Mouse (Mus musculus) spleen, postnatal 14 days (tissue): ENCODE results near the gene Slamf8.

Source experiments
- DNase-seq, 2 experiments: peaks; one replicate each; pipeline ENCODE4 v3.0.0; 2021 to 2022; ENCODE audit warnings: low spot score in 2 of 2

Slamf8 gene

DNA sequence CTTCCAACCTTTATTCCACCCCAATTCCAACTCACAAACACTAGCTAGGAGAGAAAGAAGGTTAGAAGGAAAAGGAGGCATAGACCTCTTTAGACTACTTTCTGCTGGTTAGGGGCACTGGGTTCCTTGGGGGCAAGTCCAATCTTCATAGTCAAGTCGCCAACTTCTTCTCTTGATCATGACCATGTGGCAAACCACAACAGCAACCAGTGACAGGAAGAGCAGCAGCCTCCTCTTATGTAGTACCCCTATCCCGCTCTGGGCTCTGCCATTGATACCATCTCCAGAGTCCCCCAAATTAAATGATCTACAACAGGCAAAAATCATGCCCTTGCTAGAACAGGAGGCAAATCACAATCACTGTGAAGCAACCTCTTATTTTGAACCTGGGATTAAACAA lies 3.6 kb upstream of the Slamf8 start:
- DNase-seq: no peak

DNA sequence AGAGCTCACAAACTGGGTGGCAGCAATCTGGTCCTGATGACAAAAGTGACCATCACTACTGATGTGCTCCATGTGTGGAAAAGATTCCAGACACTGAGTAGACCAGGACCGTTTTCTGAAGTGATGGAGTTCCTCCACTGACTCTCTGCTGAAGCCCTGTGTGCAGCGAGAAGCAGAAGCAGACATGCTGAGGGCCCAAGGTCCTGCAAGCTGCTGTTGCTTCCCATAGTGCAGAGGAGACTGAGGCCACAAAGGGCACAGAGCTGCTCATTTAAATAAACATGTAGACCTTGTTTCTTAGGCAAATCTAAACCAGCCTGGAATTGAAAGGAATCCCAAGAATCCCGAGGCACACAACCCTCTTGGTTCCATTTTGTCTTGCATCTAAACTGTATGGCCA lies 3.0 kb upstream of the Slamf8 start:
- DNase-seq: no peak

DNA sequence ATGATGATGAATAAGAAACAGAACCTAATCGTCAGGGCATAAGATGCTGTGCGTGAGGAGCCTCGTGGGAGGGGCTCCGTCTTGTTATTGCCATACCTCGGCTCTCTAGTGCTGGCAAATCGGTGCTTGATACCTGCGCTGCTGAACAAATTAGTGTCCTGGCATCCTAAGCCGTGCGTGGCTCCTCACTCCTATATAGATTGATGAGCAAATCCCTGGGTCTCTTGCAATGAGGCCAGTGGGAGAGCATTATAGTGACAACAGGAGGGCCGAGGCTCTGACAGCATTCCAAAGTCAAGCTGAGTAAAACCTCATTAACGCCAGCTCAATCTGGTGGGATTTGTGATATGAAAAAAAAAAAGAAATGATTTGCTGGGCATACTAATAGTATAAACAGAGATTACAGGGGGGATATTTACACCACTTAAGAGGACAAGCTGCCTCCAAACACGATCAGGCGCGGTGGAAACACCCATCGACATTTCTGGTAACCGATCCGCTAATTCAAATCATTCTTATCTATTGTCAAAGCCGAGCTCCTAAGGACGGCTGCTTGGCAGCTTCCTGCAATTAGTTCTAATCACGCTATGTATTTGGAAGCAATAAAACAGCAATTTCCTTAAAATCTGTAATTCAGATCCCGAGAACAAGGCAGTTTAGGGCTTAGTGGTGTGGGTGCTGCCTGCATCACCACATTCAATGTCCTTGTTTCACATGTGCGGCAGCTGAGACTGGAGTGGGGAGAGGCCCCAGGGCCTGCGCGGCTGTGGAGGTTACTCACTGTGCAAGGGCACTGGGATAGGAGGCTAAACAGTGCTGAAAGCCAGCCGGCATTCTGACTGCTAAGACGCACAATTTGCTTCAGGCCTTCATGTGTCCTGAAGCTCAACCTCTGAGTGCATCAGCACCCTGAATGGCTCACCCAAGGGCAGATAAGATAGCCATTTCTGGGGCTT lies 4.5 kb downstream of the Slamf8 start:
- no peak for DNase-seq

DNA sequence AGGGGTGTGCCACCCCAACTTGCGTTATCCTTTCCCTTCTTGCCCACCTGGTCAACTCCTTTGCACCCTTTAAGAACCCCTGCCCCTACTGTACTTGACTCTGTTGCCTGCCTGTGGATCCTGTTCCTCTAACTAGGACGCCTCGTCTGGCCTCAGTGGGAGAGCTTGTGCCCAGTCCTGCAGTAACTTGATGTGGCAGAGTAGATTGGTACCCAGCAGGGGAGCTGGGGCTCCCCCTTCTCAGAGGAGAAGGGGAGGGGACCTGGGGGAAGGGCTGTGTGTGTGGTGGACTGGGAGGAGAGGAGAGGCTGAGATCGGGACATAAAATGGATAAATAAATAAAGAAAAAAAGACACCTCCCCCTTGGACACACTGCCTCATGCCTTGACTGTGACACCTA lies 5.3 kb downstream of the Slamf8 start:
- no peak for DNase-seq

DNA sequence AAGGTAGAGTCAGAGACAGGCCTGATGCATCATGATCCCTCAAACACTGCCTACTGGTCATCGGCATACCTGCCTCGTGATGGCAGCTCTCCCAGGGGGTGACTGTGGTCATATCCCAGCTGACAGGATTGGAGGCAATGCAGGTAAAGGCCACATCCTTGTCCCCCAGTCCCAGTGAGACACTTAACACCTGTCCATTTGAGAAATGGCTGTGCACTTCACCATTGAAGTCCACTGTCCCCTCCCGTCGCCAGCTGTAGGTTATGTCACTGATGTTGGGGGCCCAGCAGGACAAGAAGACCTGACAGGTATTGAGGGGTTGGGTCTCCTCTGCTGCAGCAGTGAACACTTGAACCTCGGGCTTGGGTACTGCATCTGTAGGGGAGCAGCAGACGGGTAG lies 6.1 kb downstream of the Slamf8 start:
- no peak for DNase-seq

DNA sequence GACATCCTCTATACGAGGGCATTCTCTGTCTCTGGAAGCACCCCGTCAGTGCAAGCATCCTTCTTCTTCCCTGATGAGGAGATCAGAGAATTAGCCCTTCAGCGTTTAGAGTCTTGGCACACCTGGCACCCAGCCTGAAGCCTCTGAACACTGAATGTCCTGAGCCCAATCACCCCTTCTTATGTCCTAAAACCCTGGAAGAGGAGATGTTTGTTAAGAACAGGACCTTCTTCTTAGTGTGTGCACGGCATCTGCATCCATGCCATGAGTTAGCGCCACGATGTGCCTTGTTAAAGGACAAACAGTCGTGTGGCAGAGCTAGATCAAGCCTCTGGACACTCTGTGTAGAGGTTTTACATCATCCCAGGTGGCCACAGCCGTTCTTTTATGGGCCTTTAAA lies 7.9 kb downstream of the Slamf8 start:
- no peak for DNase-seq

DNA sequence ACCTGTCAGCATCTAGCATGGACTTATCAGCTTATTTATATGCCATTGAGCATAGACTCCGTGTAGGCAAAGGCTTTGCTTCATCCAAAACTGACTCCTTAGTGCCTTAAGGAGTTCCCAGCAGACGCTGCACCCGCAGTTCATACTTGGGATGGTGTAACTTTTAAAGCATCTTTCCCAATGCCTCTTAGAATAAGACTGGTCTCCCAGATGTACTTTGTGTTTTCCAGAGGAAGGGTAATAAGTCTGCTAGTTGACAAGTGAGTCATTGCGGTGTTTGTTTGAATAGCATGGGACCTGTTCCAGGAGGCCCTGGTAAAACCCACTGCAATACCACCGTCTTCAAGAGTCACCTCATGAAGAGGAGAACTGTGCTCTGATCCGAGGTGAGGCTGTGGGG lies 10.3 kb downstream of the Slamf8 start:
- no peak for DNase-seq

DNA sequence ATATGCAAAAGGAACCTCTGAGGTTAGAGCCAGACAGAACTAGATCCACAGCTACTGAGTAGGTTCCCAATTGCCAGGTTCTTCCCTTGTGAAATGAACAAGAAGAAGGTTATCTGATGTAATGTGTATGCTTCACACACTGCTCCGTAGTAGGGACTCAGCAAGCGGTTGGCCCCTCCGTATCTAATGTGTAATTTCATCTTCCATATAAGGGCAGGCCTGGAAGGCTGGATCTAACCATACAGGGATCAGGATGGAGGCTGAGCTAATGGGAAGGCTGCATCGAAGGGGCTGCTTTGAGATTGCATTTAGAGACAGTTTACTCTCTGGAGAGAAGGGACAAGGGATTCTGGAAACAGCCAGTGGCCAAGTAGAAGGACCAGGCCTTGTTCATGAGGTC lies 22.6 kb downstream of the Slamf8 start:
- no peak for DNase-seq

DNA sequence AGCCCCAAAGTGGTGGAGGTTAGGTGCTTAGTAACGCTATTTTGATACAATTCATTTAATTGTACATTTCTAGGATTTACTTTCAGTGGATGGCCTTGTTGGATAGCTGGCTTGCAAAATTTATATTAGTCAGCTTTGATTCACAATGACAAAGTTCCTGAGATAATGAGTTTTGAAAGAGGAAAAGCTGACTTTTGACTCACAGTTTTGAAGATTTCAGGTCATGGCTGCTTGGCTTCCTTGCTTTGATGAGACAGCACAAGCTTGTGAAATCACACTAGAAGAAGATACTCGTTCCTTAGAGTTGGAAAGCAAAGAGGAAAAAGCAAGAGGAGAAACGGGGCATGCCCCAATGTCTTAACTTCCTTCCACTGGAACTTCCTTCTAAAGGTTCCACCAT lies 24.2 kb downstream of the Slamf8 start:
- DNase-seq: no peak

DNA sequence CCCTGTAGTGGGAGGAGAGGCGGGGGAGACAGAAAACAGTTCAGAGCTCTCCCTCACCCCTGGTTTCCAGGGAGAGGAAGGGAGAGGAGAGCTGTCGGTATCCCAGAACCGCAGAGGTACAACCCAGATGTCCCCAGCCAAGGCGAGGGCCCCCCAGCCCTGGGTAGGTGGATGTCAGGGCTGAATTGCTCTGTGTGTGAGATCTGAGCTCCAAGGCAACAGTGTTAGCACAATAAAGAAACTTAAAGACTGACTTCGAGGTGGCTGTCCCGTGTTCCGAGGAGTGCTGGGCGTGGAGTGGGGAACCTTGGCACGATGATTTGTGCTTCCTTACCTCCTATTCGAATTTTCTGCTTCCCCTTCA lies 26.9 kb downstream of the Slamf8 start:
- no peak for DNase-seq

DNA sequence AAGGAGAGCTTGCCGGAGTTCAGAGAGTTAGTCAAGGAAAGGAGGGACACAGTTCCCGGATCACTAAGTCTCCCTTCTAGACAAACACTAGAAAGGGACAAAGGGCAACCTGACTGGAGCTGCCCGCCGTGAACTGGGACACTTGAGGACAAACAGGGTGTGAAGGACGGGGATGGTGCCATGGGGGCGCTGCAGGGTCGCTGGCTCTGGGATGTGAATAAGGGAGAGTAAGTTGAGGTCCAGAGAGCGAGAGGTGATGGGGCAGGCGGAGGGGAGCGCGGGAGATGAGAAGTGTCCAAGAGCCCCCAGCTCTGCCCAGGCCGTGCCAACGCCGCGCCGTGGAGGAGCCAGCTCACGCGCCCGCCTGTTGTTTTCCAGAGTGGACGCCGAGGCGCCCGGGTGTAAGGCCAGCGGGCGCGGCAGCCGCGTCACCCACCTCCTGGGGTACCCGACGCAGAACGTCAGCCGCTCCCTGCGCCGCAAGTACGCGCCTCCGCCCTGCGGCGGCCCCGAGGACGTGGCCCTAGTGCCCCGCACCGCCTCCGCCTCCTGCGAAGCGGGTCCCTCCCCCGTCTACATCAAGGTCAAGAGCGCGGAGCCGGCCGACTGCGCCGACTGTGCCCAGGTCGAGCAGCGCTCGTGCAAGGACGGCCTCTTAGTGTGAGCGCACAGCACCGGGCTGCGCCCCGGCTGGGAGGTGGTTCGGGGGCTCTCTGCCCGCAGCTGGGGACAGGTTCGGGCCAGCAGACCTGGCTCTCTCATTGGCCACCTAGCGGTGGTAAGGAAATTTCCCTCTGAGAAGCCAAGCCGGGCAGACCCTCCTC lies 27.5 kb downstream of the Slamf8 start:
- peak in 1 of 2 experiments; percentile 36 for DNase-seq

DNA sequence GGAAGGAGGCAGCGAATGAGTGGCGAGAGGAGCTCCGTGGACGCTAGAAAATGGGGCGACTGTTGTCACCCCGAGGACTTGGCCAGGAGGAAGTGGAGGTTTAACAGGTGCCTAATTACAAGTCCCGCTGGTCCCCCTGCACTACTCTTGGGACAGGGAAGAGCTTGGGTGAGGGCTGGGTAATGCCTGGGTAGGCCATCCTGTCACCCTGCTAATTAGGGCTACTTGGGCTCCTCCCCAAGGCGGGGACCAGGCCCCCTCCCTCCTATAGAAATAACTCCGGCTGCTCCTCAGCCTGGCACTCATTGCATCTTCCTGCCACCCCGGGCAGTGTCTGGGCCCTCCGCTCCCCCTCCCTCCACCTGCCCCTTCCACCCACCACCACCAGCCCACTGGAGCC lies 34.7 kb downstream of the Slamf8 start, which contains the start of gene Vsig8:
TSS of gene Vsig8 (plus strand) at position 301 of the 400 bp plus-strand sequence.
- no peak for DNase-seq

DNA sequence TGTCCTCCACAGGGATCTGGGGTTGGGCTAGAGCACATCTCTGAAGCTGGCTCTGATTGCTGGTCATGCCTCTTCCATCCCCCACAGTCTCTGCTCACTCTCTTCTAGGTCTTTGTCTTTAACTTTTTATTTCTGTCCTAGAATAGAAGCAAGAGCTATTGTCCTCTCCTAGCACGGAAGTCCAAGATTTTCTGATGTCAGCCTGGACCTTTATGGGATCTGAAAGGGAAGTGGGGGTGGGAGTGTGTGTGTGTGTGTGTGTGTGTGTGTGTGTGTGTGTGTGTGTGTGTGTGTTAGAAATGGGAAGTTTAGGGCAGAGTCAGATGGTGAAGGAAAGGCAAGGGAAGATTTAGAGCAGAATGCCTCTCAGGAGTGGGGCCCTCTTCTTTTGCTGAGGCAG lies 37.7 kb downstream of the Slamf8 start:
- no peak for DNase-seq

DNA sequence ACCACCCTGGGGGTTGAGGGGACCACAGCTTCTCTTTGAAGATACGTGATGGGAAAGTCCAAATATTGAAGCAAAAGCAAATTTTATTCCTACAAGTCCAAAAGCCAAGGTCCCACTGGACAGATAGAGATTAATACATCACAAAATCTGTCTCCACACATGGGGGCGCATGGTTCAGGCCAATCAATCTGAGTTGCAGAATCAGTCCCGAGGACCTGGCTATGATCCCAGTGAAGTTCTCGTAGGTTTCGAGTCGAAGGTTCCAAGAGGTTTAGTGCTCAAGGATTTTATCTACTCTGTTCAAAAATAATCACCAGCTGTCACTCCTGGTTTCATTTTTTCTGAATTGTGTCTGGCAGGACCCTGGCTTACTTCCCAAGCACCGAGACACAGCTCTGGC lies 39.4 kb downstream of the Slamf8 start:
- DNase-seq: no peak

DNA sequence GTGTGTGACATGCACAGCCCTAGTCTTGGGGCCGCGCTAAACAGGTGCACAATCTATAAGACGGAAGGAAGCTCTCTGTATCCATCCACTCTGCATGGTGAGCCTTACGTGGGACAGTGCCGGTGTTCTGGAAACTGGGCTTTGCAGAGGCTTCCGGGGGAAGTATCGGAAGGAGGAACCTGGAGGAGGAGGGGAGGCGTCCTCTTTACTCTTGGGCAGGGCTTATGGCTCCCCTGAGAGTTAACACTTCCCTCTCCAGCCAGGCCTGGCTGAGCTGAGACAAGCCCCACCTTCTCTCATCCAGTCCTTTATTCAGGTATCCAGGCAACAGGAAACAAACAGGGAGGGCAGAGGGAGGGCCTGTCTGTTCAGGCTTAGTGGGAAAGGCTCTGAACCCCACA lies 39.8 kb downstream of the Slamf8 start:
- peak; percentile 21 to 42 for DNase-seq

DNA sequence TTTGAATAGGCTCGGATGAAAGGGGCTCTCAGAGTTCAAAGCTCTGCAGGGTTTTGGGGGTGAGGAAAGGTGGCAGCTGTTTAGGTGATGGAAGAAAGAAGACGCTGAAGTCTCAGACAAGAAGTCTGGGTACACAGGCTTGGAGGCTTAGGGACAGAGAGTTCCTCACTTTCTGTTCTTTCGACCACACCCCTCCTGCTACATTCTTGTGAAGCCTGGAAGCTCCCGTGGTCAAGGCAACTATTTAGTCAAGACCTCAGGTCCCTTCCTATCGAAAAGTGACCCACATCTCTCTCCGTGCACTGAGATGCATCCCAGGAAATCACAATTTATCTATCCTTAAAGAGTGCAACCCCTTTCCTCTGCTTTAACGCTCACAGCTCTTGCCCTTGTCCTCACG lies 40.7 kb downstream of the Slamf8 start:
- DNase-seq: no peak

DNA sequence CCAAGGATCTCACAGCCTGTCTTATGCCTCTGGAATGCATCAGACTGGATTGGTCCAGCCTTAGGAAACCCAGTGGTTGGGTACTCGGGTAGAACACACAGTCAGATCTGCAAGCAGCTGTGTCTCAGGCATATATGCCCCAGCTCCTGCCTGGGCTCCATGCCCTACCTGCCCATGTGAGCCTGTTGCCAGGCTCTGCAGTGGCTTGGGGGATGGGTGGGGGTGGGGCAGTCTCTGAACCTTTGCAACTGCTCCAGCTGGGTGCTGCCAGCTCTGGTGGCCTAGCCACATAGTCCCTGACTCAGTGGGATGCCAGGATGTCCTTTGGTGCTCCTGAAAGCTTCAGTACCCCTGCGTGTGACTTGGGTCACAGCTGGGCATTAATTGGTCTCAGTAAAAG lies 41.1 kb downstream of the Slamf8 start:
- no peak for DNase-seq

DNA sequence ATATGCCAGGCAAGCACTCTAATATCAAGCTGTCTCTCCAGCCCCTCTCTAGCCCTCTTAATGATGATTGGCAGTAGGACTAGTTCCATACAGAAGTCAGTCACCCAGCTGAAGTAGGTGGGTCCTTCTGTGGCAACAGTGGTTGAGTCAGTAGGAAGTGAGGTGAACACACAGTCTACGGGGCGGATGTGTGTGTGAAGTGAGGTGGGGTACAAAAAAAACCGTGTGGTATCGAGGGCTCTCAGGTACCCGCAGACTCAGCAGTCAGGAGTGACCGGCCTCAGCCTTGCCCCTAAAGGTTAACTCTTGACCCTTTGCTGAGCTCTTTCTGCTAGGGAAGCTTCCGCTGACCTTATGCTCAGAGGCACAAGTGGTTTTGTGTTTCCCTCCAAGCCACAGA lies 41.9 kb downstream of the Slamf8 start:
- no peak for DNase-seq

DNA sequence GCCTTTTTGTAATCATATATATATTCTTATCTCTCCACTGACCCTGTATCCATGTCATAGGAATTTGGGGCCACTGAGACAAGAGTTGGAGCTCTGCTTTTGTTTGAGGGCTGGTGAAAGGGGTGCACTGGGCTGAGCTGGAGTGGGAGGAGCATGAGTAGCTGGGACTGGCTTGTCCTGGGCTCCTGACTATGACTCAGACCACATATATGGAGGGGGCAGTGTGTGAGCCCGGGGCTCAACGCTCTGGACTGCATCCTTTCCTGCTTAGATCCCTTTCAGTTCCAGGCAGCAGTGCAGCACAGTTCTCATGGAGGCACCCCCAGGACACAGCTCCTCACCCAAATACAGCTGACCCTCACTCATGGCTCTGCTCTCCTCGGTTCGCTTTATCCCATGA lies 44.3 kb downstream of the Slamf8 start:
- DNase-seq: no peak

DNA sequence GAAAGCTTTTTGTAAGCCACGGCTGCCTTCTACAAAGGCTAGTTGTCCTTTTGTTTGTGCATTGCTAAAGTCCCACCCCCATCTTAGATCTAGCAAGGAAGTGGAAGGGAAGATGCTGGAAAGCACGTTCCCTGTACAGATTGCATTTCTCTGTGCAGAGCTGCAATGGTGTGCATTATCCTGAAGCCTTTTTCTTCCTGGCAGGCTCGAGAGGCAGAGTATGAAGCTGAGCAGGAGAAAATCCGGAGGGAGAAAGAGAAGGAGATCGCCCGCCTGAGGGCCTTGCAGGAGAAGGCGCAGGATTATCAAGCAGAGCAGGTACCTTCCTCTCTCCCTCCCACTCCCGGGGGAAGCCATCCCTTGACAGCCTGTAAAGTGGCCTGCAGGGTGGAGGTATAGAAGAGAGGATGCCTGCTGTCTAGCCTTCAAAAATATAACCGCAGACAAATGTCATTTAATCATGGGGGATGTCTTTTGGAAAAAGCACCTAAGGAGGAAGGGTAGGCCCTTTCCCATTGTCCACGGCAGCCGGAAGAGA lies 50.0 kb downstream of the Slamf8 start:
- no peak for DNase-seq

DNA sequence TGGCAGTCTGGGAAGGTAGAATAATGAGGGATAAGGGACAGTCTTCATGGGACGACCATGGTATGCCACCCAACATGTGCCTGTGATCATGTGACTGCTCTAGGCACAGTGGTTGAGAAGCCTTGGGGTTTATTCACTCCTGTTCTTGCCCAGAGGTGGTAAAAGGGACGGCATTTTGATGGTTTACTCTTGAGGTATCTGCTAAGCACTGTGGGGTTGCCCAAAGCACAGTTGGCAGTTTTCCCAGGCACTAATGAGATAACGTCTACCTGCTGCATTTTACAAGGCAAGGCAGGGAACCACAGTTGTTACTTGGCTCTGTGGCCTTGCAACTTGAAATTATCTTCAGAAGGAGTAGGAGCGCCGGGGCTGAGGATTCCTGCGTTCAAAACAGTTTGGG lies 50.5 kb downstream of the Slamf8 start:
- DNase-seq: no peak

DNA sequence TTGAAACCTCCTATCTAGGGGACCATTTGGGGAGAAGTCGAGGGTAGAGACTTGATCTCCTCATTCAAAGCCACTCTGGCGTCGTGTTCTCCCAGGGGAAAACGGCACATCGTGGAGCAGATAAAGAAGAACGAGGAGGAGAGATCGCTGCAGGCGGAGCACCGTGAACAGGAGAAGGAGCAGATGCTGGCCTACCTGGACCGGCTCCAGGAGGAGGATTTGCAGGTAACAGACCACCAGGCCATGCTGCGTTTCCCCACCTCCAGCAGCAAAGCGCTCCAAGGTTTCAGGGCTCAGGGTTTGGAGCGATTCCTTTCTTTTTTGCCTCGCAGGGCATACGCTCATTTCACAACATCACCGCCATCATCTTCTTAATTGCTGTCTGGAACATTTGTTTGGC lies 55.3 kb downstream of the Slamf8 start:
- no peak for DNase-seq

DNA sequence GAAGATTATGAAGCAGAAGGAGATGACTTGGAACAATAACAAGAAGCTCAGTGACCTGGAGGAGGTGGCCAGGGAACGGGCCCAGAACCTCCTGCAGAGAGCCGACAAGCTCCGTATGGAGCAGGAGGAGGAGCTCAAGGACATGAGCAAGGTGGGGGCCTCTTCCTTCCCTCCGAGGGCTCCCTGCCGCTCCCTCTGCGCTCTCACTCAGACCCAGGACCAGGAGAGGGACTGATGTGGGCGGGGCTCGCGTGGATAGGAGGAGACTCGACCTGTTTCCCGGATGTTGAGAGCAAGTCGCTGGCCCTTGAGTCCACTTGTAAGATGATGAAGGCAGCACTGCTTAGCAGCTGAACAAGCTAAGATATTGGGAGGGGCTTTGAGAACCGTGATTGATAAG lies 57.8 kb downstream of the Slamf8 start:
- no peak for DNase-seq
